In genomic region chr3:129202871-129203740, GRCm38 (mm10) we compare ENCODE assay signal across 8 mouse cellular contexts. TPM values are rescaled to one million over a fixed set of nuclear protein-coding genes. Genes with fewer than 3 reads are reported as not detected.
A peak's percentile ranks its signal among the peaks of the same experiment; 100 is the strongest.
DNase-seq lines count a peak whose midpoint lies in the region; ATAC-seq and TF ChIP-seq lines count a peak whose summit lies in the region.

No protein-coding gene starts in this region.

- TF ChIP-seq POLR2A in myocyte (IDR thresholded peaks at IDR 0.05; ENCODE audit: insufficient read length, low read depth), result no peak

- H3K27me3 ChIP-seq in hindbrain, embryonic 10.5 days (ENCODE audit: insufficient read depth, poor library complexity, severe bottlenecking), result peaks cover 99% of the 10 kb centered on the region
- peaks cover 88% of the 10 kb centered on the region for H3K27me3 ChIP-seq in hindbrain, embryonic 12.5 days
- peaks cover 94% of the 10 kb centered on the region for H3K27me3 ChIP-seq in hindbrain, embryonic 14.5 days (ENCODE audit: control insufficient read depth, insufficient read depth, low read length)
- no peaks in the 10 kb centered on the region for H3K27me3 ChIP-seq in myocyte (ENCODE audit: control insufficient read depth, insufficient read depth, insufficient read length)
- H3K27me3 ChIP-seq in liver, embryonic 12.5 days (replicated peaks), result peaks cover 96% of the 10 kb centered on the region

- H3K9ac ChIP-seq in hindbrain, embryonic 12.5 days, result no peak overlapping the region
- H3K9ac ChIP-seq in hindbrain, embryonic 14.5 days, result no peak overlapping the region
- no peak overlapping the region for H3K9ac ChIP-seq in liver, embryonic 12.5 days

- H3ac ChIP-seq in myocyte (ENCODE audit: control insufficient read depth, insufficient read length), result peak overlapping the region; percentile 64

- H3K4me1 ChIP-seq in hindbrain, embryonic 10.5 days (replicated peaks), result peaks cover 40% of the 10 kb centered on the region
- peaks cover 21% of the 10 kb centered on the region for H3K4me1 ChIP-seq in hindbrain, embryonic 12.5 days
- H3K4me1 ChIP-seq in hindbrain, embryonic 14.5 days (replicated peaks; ENCODE audit: control insufficient read depth, insufficient read depth, low read length), result peaks cover 17% of the 10 kb centered on the region; the same call in 1 of the 2 replicates
- no peaks in the 10 kb centered on the region for H3K4me1 ChIP-seq in liver, embryonic 12.5 days

- WGBS in hindbrain, embryonic 10.5 days, result 2% methylated on average over 36 of the region's 36 CpGs
- WGBS in hindbrain, embryonic 12.5 days, result under 1% methylated on average over 36 of the region's 36 CpGs
- under 1% methylated on average over 36 of the region's 36 CpGs for WGBS in hindbrain, embryonic 14.5 days
- 4% methylated on average over 36 of the region's 36 CpGs for WGBS in liver, embryonic 12.5 days (ENCODE audit: insufficient replicate concordance)

- no peaks in the 10 kb centered on the region for H3K9me3 ChIP-seq in hindbrain, embryonic 10.5 days
- no peaks in the 10 kb centered on the region for H3K9me3 ChIP-seq in hindbrain, embryonic 12.5 days (replicated peaks)
- no peaks in the 10 kb centered on the region for H3K9me3 ChIP-seq in hindbrain, embryonic 14.5 days (ENCODE audit: control insufficient read depth, low read length)
- no peaks in the 10 kb centered on the region for H3K9me3 ChIP-seq in liver, embryonic 12.5 days (replicated peaks)

- H3K27ac ChIP-seq in hindbrain, embryonic 10.5 days, result no peak overlapping the region
- no peak overlapping the region for H3K27ac ChIP-seq in hindbrain, embryonic 12.5 days
- H3K27ac ChIP-seq in hindbrain, embryonic 14.5 days, result no peak overlapping the region
- H3K27ac ChIP-seq in liver, embryonic 12.5 days, result no peak overlapping the region

- no peak overlapping the region; the same call in 1 of the 2 replicates for H3K4me2 ChIP-seq in hindbrain, embryonic 12.5 days (replicated peaks)
- H3K4me2 ChIP-seq in hindbrain, embryonic 14.5 days (replicated peaks), result 0 out of 2 replicates have a peak overlapping the region, but pooled peaks have one; percentile 74
- peak overlapping the region; percentile 82 for H3K4me2 ChIP-seq in myocyte (ENCODE audit: low read depth)
- H3K4me2 ChIP-seq in liver, embryonic 12.5 days, result no peak overlapping the region

- peak; percentile 60 for DNase-seq in hindbrain, embryonic 10.5 days (ENCODE audit: low spot score)
- DNase-seq in embryo, embryonic 10 days (ENCODE audit: low spot score), result peak; percentile 36
- DNase-seq in hindbrain, embryonic 14.5 days (ENCODE audit: low spot score), result peak; percentile 28
- no peak for DNase-seq in right cerebral cortex, postnatal 36 days (ENCODE audit: low spot score in 2 of 2)
- no peak for DNase-seq in testis, postnatal 14 days (ENCODE audit: low spot score)

- peak overlapping the region; percentile 54 for H3K4me3 ChIP-seq in hindbrain, embryonic 10.5 days
- H3K4me3 ChIP-seq in hindbrain, embryonic 12.5 days, result no peak overlapping the region; the same call in none of the 2 replicates
- H3K4me3 ChIP-seq in hindbrain, embryonic 14.5 days (replicated peaks; ENCODE audit: low read length), result no peak overlapping the region
- peak overlapping the region; percentile 94 for H3K4me3 ChIP-seq in myocyte
- H3K4me3 ChIP-seq in liver, embryonic 12.5 days, result no peak overlapping the region

- no peak for ATAC-seq in hindbrain, embryonic 12.5 days (ENCODE audit: low FRiP score)
- no peak for ATAC-seq in hindbrain, embryonic 14.5 days (ENCODE audit: low FRiP score)
- ATAC-seq in liver, embryonic 12.5 days, result no peak

- no peaks in the 10 kb centered on the region for H3K36me3 ChIP-seq in hindbrain, embryonic 10.5 days
- H3K36me3 ChIP-seq in hindbrain, embryonic 12.5 days, result no peaks in the 10 kb centered on the region
- no peaks in the 10 kb centered on the region for H3K36me3 ChIP-seq in hindbrain, embryonic 14.5 days (replicated peaks; ENCODE audit: control insufficient read depth, insufficient read depth)
- no peaks in the 10 kb centered on the region for H3K36me3 ChIP-seq in myocyte (ENCODE audit: control insufficient read depth, insufficient read depth)
- H3K36me3 ChIP-seq in liver, embryonic 12.5 days, result no peaks in the 10 kb centered on the region

- peaks cover 55% of the 10 kb centered on the region for H3K79me2 ChIP-seq in myocyte (ENCODE audit: control insufficient read depth, insufficient read depth)

TF ChIP-seq in myocyte, 11 proteins besides CTCF, POLR2A, EP300 and RAD21:
- TF ChIP-seq MAX (IDR thresholded peaks at IDR 0.05; ENCODE audit: low read depth), result no peak

RNA-seq across cellular contexts. Expression of gene Pitx2, which starts 3.4 kb away (rescaled TPM):
- 7.1 and 21.1 TPM in 2 replicates for polyA plus RNA-seq in hindbrain, embryonic 10.5 days (2016; fragmentation: Nextera tagmentation; extraction: Ambion mirVana)
- 6.5 and 8.3 TPM in 2 replicates for polyA plus RNA-seq in hindbrain, embryonic 12.5 days (2016; fragmentation: Nextera tagmentation; extraction: Ambion mirVana)
- 1.3 and 2.0 TPM in 2 replicates for polyA plus RNA-seq in hindbrain, embryonic 14.5 days (2014; fragmentation: Nextera tagmentation; extraction: Ambion mirVana)
- polyA plus RNA-seq in myocyte (2012; fragmentation: generic; extraction: Trizol), result 35.6 TPM
- polyA plus RNA-seq in liver, embryonic 12.5 days (2016; fragmentation: Nextera tagmentation; extraction: Ambion mirVana), result 5.0 and 5.9 TPM in 2 replicates

Comparison
In these comparisons a context has a peak if more than half of its experiments do, and no peak if none do; other contexts are left out.
1. H3K4me3 ChIP-seq: peak in hindbrain, embryonic 10.5 days (single experiment) and myocyte (single experiment); none in hindbrain, embryonic 12.5 days (single experiment), hindbrain, embryonic 14.5 days (single experiment) and liver, embryonic 12.5 days (single experiment).
2. H3K4me2 ChIP-seq: peak in hindbrain, embryonic 14.5 days (single experiment) and myocyte (single experiment); none in hindbrain, embryonic 12.5 days (single experiment) and liver, embryonic 12.5 days (single experiment).
3. DNase-seq: peak in hindbrain, embryonic 10.5 days (single experiment), embryo, embryonic 10 days (single experiment) and hindbrain, embryonic 14.5 days (single experiment); none in right cerebral cortex, postnatal 36 days (0 of 2) and testis, postnatal 14 days (single experiment).